Mouse (Mus musculus): ENCODE measurements around the gene Hk2.

DNA sequence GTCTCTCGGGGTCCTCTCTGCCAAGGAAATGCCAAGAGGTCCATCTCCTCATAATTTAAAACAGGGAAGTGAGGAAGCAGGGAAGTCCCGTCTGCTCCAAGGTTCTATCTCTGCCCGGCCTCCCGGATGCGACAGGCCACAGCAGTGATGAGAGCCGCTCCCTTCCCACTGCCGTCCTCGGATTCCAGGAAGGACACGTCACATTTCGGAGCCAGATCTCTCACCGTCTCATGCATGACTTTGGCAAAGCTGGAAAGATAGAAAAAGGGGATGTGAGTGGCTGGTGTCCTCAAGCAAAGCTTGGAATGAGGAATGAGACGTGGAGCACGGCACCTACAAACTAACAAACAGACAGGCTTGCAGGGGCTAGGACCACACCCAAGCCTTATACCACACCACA lies 47.0 kb downstream of the Hk2 start:
- TF ChIP-seq CTCF (IDR thresholded peaks at IDR 0.05), result no peak
- TF ChIP-seq EP300 (IDR thresholded peaks at IDR 0.05), result no peak

Measured in lung, postnatal 0 days (tissue).